In genomic region chr5:114568818-114569217, GRCm38 (mm10) we compare ENCODE assay signal across 8 mouse cellular contexts. TPM values are rescaled to one million over a fixed set of nuclear protein-coding genes. Genes with fewer than 3 reads are reported as not detected.
DNase-seq lines count a peak whose midpoint lies in the region; ATAC-seq and TF ChIP-seq lines count a peak whose summit lies in the region.

No protein-coding gene starts in this region.

- peak; percentile 24 to 40 for DNase-seq in cerebellum, adult 2 months
- DNase-seq in cerebellum, postnatal 14 days = no peak
- DNase-seq in adrenal gland, adult 2 months = peak; percentile 86
- DNase-seq in stomach, postnatal 0 days (ENCODE audit: low spot score) = no peak
- no peak for DNase-seq in spleen, adult 12 weeks (ENCODE audit: low spot score)
- DNase-seq in B cell, adult 2 months = no peak

- ATAC-seq in hindbrain, embryonic 12.5 days (ENCODE audit: low FRiP score) = no peak
- ATAC-seq in lung, embryonic 16.5 days (ENCODE audit: low read depth) = no peak
- no peak for ATAC-seq in stomach, postnatal 0 days (ENCODE audit: low FRiP score, low TSS enrichment)

- peaks cover 26% of the 10 kb centered on the region for H3K4me1 ChIP-seq in cerebellum, adult 2 months (ENCODE audit: control insufficient read depth, insufficient read depth, low read length)
- H3K4me1 ChIP-seq in hindbrain, embryonic 12.5 days = peaks cover 63% of the 10 kb centered on the region
- H3K4me1 ChIP-seq in lung, embryonic 16.5 days (replicated peaks; ENCODE audit: control insufficient read depth, insufficient read depth, low read length) = peaks cover 52% of the 10 kb centered on the region
- H3K4me1 ChIP-seq in stomach, postnatal 0 days (replicated peaks; ENCODE audit: control insufficient read depth, insufficient read depth) = peaks cover 5% of the 10 kb centered on the region

- H3K4me3 ChIP-seq in cerebellum, adult 2 months (replicated peaks; ENCODE audit: insufficient read depth, low read depth, low read length) = peak overlapping the region; percentile 68
- H3K4me3 ChIP-seq in hindbrain, embryonic 12.5 days = peak overlapping the region; percentile 79
- H3K4me3 ChIP-seq in lung, embryonic 16.5 days (ENCODE audit: low read length) = peak overlapping the region; percentile 66
- peak overlapping the region; percentile 66 for H3K4me3 ChIP-seq in stomach, postnatal 0 days (ENCODE audit: low read depth, low read length)

- peak overlapping the region; percentile 69 for H3K9ac ChIP-seq in hindbrain, embryonic 12.5 days
- H3K9ac ChIP-seq in lung, embryonic 16.5 days (ENCODE audit: low read length) = peak overlapping the region; percentile 69; the same call in 1 of the 2 replicates
- no peak overlapping the region for H3K9ac ChIP-seq in stomach, postnatal 0 days (ENCODE audit: low read length)

- no peaks in the 10 kb centered on the region for H3K9me3 ChIP-seq in hindbrain, embryonic 12.5 days (replicated peaks)
- H3K9me3 ChIP-seq in lung, embryonic 16.5 days (ENCODE audit: control insufficient read depth, low read length) = peaks cover 3% of the 10 kb centered on the region
- H3K9me3 ChIP-seq in stomach, postnatal 0 days (ENCODE audit: control insufficient read depth, low read length) = no peaks in the 10 kb centered on the region

- no peak overlapping the region for H3K27ac ChIP-seq in cerebellum, adult 2 months (ENCODE audit: insufficient read depth, low read length)
- peak overlapping the region; percentile 93; the same call in 1 of the 2 replicates for H3K27ac ChIP-seq in hindbrain, embryonic 12.5 days
- H3K27ac ChIP-seq in lung, embryonic 16.5 days (ENCODE audit: low read length) = no peak overlapping the region
- H3K27ac ChIP-seq in stomach, postnatal 0 days (replicated peaks) = no peak overlapping the region

- H3K36me3 ChIP-seq in hindbrain, embryonic 12.5 days = no peaks in the 10 kb centered on the region
- no peaks in the 10 kb centered on the region for H3K36me3 ChIP-seq in lung, embryonic 16.5 days (ENCODE audit: control insufficient read depth, insufficient read depth, low read length)
- no peaks in the 10 kb centered on the region for H3K36me3 ChIP-seq in stomach, postnatal 0 days (ENCODE audit: control insufficient read depth, insufficient read depth, low read length)

- no peaks in the 10 kb centered on the region for H3K27me3 ChIP-seq in cerebellum, adult 2 months (ENCODE audit: control insufficient read depth, insufficient read depth, low read length)
- peaks cover 12% of the 10 kb centered on the region for H3K27me3 ChIP-seq in hindbrain, embryonic 12.5 days
- peaks cover 15% of the 10 kb centered on the region for H3K27me3 ChIP-seq in lung, embryonic 16.5 days (ENCODE audit: control insufficient read depth, insufficient read depth, low read depth, low read length)
- H3K27me3 ChIP-seq in stomach, postnatal 0 days (ENCODE audit: control insufficient read depth, insufficient read depth, low read length) = no peaks in the 10 kb centered on the region

- peak overlapping the region; percentile 84 for H3K4me2 ChIP-seq in hindbrain, embryonic 12.5 days (replicated peaks)
- H3K4me2 ChIP-seq in lung, embryonic 16.5 days (ENCODE audit: low read depth, low read length) = peak overlapping the region; percentile 99
- peak overlapping the region; percentile 99 for H3K4me2 ChIP-seq in stomach, postnatal 0 days (replicated peaks; ENCODE audit: low read depth)

- TF ChIP-seq CTCF in cerebellum, adult 2 months (IDR thresholded peaks at IDR 0.05; ENCODE audit: borderline replicate concordance, insufficient read depth, low read depth, low read length) = no peak
- TF ChIP-seq CTCF in stomach, postnatal 0 days (IDR thresholded peaks at IDR 0.05; ENCODE audit: low read depth) = no peak

- TF ChIP-seq POLR2A in cerebellum, adult 2 months (IDR thresholded peaks at IDR 0.05; ENCODE audit: borderline replicate concordance, insufficient read depth, low read length) = no peak

- no peak for TF ChIP-seq EP300 in stomach, postnatal 0 days (optimal IDR thresholded peaks at IDR 0.05)

- 35% methylated on average over 5 of the region's 5 CpGs for WGBS in cerebellum, adult 2 months
- 20% methylated on average over 5 of the region's 5 CpGs for WGBS in hindbrain, embryonic 12.5 days
- 18% methylated on average over 5 of the region's 5 CpGs for WGBS in lung, embryonic 16.5 days
- 37% methylated on average over 5 of the region's 5 CpGs for WGBS in stomach, postnatal 0 days

RNA-seq across cellular contexts. Expression of gene Fam222a, which starts 1.0 kb away (rescaled TPM):
- polyA plus RNA-seq in cerebellum, adult 2 months (2012; rRNA removed) = 18.7 and 20.5 TPM in 2 replicates
- 10 to 100 TPM; 32.9 to 84.3 TPM for total RNA-seq in adrenal gland, adult 2 months (2021)
- 68.3 and 72.0 TPM in 2 replicates for polyA plus RNA-seq in adrenal gland, adult 2 months (2012; rRNA removed)
- polyA plus RNA-seq in hindbrain, embryonic 12.5 days (2016; fragmentation: Nextera tagmentation; extraction: Ambion mirVana) = 9.4 and 9.9 TPM in 2 replicates
- 2.2 and 2.3 TPM in 2 replicates for polyA plus RNA-seq in lung, embryonic 16.5 days (2015; fragmentation: Nextera tagmentation; extraction: Ambion mirVana)
- 0.79 and 0.98 TPM in 2 replicates for polyA plus RNA-seq in stomach, postnatal 0 days (2015; fragmentation: Nextera tagmentation; extraction: Ambion mirVana)

Comparison
In these comparisons a context has a peak if more than half of its experiments do, and no peak if none do; other contexts are left out.
1. DNase-seq: peak in cerebellum, adult 2 months (2 of 2) and adrenal gland, adult 2 months (single experiment); none in cerebellum, postnatal 14 days (0 of 2), stomach, postnatal 0 days (single experiment), spleen, adult 12 weeks (single experiment) and B cell, adult 2 months (0 of 2).
2. Peak in every context shown above with its lines, with median percentiles within 50 percentile points of each other: H3K4me3 ChIP-seq and H3K4me2 ChIP-seq.